ENCODE assay signal across 17 mouse cellular contexts in the genomic region with DNA sequence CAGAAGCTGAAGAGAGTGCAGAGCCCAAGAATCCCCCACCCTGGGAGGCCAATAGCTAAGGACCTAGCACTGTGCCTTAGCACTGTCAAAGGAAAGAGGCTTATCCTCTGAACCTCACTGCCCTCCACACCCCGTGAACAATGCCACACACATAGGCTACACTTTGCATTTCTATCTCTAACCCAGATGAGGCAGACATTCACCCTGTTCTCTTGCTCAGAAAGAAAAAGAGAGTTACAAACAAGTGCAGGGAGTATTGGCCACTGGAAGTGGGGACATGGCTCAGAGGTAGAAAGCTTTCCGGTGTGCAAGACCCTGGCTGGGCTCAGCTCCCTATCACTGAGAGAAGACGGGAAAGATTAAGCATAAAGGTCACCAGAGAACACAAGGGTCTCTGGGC. TPM values are rescaled to one million over a fixed set of nuclear protein-coding genes. Genes with fewer than 3 reads are reported as not detected.
DNase-seq lines count a peak whose midpoint lies in the region; ATAC-seq and TF ChIP-seq lines count a peak whose summit lies in the region.
"Had no signal": no experiment of that assay in that cellular context is flagged by ENCODE, and none has a peak within 500 bp of the region (broad histone marks: within the 10 kb centered on the region; RNA-seq: fewer than 3 reads in every experiment).

No protein-coding gene starts in this region.

- no peak for ATAC-seq in heart, embryonic 12.5 days (ENCODE audit: insufficient number of reproducible peaks, low FRiP score)
- ATAC-seq in liver, embryonic 12.5 days: no peak
- no peak for ATAC-seq in hindbrain, postnatal 0 days
- ATAC-seq: midbrain, embryonic 16.5 days; Patski had no signal

- H3K9me3 ChIP-seq in heart, embryonic 12.5 days (replicated peaks): no peaks in the 10 kb centered on the region
- peaks cover 4% of the 10 kb centered on the region for H3K9me3 ChIP-seq in CH12.LX (replicated peaks; ENCODE audit: low read length)
- H3K9me3 ChIP-seq in liver, embryonic 12.5 days (replicated peaks): no peaks in the 10 kb centered on the region
- no peaks in the 10 kb centered on the region for H3K9me3 ChIP-seq in hindbrain, postnatal 0 days (ENCODE audit: low read length)

- dilution Hi-C loops in CH12.LX (cut with MboI; ENCODE audit: extremely low pct_ligation_motif_present, extremely low pct_unique_long_range_greater_than_20kb, low sequenced_read_pairs): no loop called here

- TF ChIP-seq POLR2A in lung, adult 2 months (IDR thresholded peaks at IDR 0.05; ENCODE audit: borderline replicate concordance, extremely low read depth, low read depth, low read length): no peak
- 0 out of 2 replicates have a peak, but pooled peaks have one; percentile 22 for TF ChIP-seq POLR2A in CH12.LX (IDR thresholded peaks at IDR 0.05; ENCODE audit: low read depth, low read length)

- H3K4me1 ChIP-seq in heart, embryonic 12.5 days (replicated peaks): no peaks in the 10 kb centered on the region
- H3K4me1 ChIP-seq in lung, adult 2 months (ENCODE audit: control insufficient read depth, insufficient read depth, low read length): peaks cover 12% of the 10 kb centered on the region
- peaks cover 33 to 65% of the 10 kb centered on the region in 2 experiments for H3K4me1 ChIP-seq in CH12.LX (ENCODE audit: control insufficient read depth in 1 of 2, insufficient read depth in 2 of 2)
- H3K4me1 ChIP-seq in liver, embryonic 12.5 days: no peaks in the 10 kb centered on the region
- no peaks in the 10 kb centered on the region for H3K4me1 ChIP-seq in hindbrain, postnatal 0 days (ENCODE audit: insufficient read depth, low read length)

- in situ Hi-C loops in CH12.LX (cut with MboI; ENCODE audit: low pct_ligation_motif_present, low pct_unique_long_range_greater_than_20kb, low sequenced_read_pairs): no loop called here

- intact Hi-C loops in heart, postnatal 25 days (cut with DNase I): no loop called here

- no peak overlapping the region for H3K9ac ChIP-seq in heart, embryonic 12.5 days
- peak overlapping the region; percentile 94 for H3K9ac ChIP-seq in CH12.LX (ENCODE audit: insufficient read depth, low read depth)
- H3K9ac ChIP-seq in liver, embryonic 12.5 days: no peak overlapping the region
- no peak overlapping the region for H3K9ac ChIP-seq in hindbrain, postnatal 0 days (replicated peaks; ENCODE audit: low read length)
- H3K9ac ChIP-seq: liver, embryonic 14.5 days had no signal

- H3K27me3 ChIP-seq in heart, embryonic 12.5 days (replicated peaks): no peaks in the 10 kb centered on the region
- H3K27me3 ChIP-seq in CH12.LX (replicated peaks): no peaks in the 10 kb centered on the region
- H3K27me3 ChIP-seq in liver, embryonic 12.5 days (replicated peaks): no peaks in the 10 kb centered on the region
- H3K27me3 ChIP-seq in hindbrain, postnatal 0 days (ENCODE audit: insufficient read depth, low read length): no peaks in the 10 kb centered on the region
- H3K27me3 ChIP-seq: Patski had no signal

- H3K4me2 ChIP-seq in heart, embryonic 12.5 days: peak overlapping the region; percentile 47
- peak overlapping the region; percentile 79 for H3K4me2 ChIP-seq in CH12.LX (ENCODE audit: insufficient read depth, low read depth, poor library complexity, severe bottlenecking)
- H3K4me2 ChIP-seq in liver, embryonic 12.5 days: peak overlapping the region; percentile 14
- H3K4me2 ChIP-seq in hindbrain, postnatal 0 days (ENCODE audit: low read depth, low read length): no peak overlapping the region

- TF ChIP-seq CTCF in lung, adult 2 months (IDR thresholded peaks at IDR 0.05; ENCODE audit: insufficient read depth, low read length): no peak
- TF ChIP-seq CTCF in CH12.LX (conservative IDR thresholded peaks at IDR 0.05 in 1 of 2, IDR thresholded peaks at IDR 0.05 in 1 of 2; ENCODE audit: low read depth in 2 of 2, low read length in 2 of 2): no peak
- TF ChIP-seq CTCF in hindbrain, postnatal 0 days (IDR thresholded peaks at IDR 0.05; ENCODE audit: low read depth): no peak

- TF ChIP-seq RAD21 in CH12.LX (IDR thresholded peaks at IDR 0.05; ENCODE audit: low read depth, low read length): no peak

- DNase-seq in heart, postnatal 25 days (ENCODE audit: low spot score): no peak
- no peak for DNase-seq in lung, adult 2 months
- no peak for DNase-seq in lung, postnatal 10 days
- DNase-seq in CH12.LX (ENCODE audit: extremely low read depth): no peak
- no peak for DNase-seq in hindbrain, postnatal 0 days (ENCODE audit: low spot score)
- no peak for DNase-seq in layer of hippocampus, adult 8-10 months (ENCODE audit: low spot score in 2 of 2)
- DNase-seq: adrenal gland, postnatal 14 days; B cell, adult 2 months; cerebellum, adult 11-12 months; gastrocnemius, postnatal 10 days; right cerebral cortex, postnatal 4 days had no signal

- H3K4me3 ChIP-seq in heart, embryonic 12.5 days: peak overlapping the region; percentile 19
- peak overlapping the region; percentile 50 for H3K4me3 ChIP-seq in lung, adult 2 months (replicated peaks; ENCODE audit: extremely low read depth, low read depth, low read length)
- H3K4me3 ChIP-seq in CH12.LX (replicated peaks in 1 of 3; ENCODE audit: low read depth in 2 of 3, low read length in 2 of 3, poor library complexity in 1 of 3): peak overlapping the region; percentile 58 to 78 (median 73)
- H3K4me3 ChIP-seq in liver, embryonic 12.5 days: peak overlapping the region; percentile 14; the same call in 1 of the 2 replicates
- no peak overlapping the region for H3K4me3 ChIP-seq in hindbrain, postnatal 0 days (ENCODE audit: low read length)

- peaks cover 8% of the 10 kb centered on the region; the same call in 1 of the 2 replicates for H3K36me3 ChIP-seq in heart, embryonic 12.5 days
- peaks cover 36 to 51% of the 10 kb centered on the region in 2 experiments for H3K36me3 ChIP-seq in CH12.LX (replicated peaks in 1 of 2; ENCODE audit: control insufficient read depth in 1 of 2, insufficient read depth in 1 of 2, low read length in 1 of 2)
- H3K36me3 ChIP-seq in liver, embryonic 12.5 days: no peaks in the 10 kb centered on the region
- no peaks in the 10 kb centered on the region for H3K36me3 ChIP-seq in hindbrain, postnatal 0 days (ENCODE audit: insufficient read depth, low read length)

- peaks cover 49% of the 10 kb centered on the region for H3K79me2 ChIP-seq in CH12.LX (replicated peaks; ENCODE audit: control insufficient read depth, extremely low read depth, insufficient read depth, poor library complexity, severe bottlenecking)

- TF ChIP-seq EP300 in CH12.LX (IDR thresholded peaks at IDR 0.05; ENCODE audit: low read length): no peak

- peak overlapping the region; percentile 62 for H3K27ac ChIP-seq in heart, embryonic 12.5 days (ENCODE audit: poor library complexity, severe bottlenecking)
- H3K27ac ChIP-seq in CH12.LX (ENCODE audit: insufficient read depth, low read depth): peak overlapping the region; percentile 84
- no peak overlapping the region for H3K27ac ChIP-seq in liver, embryonic 12.5 days
- H3K27ac ChIP-seq in hindbrain, postnatal 0 days: no peak overlapping the region
- H3K27ac ChIP-seq: liver, embryonic 14.5 days had no signal

- 41% methylated on average over 3 of the region's 3 CpGs for WGBS in heart, embryonic 12.5 days
- 38% methylated on average over 3 of the region's 3 CpGs for WGBS in lung, adult 2 months
- 49% methylated on average over 3 of the region's 3 CpGs for WGBS in liver, embryonic 12.5 days (ENCODE audit: insufficient replicate concordance)
- 51% methylated on average over 3 of the region's 3 CpGs for WGBS in hindbrain, postnatal 0 days

RNA-seq across cellular contexts. Expression of gene Gimap6, which starts 1.9 kb away (rescaled TPM):
- polyA plus RNA-seq in heart, embryonic 12.5 days (2016; fragmentation: Nextera tagmentation; extraction: Ambion mirVana): 28.7 and 28.8 TPM in 2 replicates
- 10 to 100 TPM; 38.5 to 41.6 TPM for total RNA-seq in heart, postnatal 25 days (2021)
- polyA plus RNA-seq in lung, adult 2 months (2012; rRNA removed): 23.5 and 40.1 TPM in 2 replicates
- total RNA-seq in CH12.LX (2012; rRNA removed): 78.1 and 88.9 TPM in 2 replicates
- 128 and 158 TPM in 2 replicates for total RNA-seq in CH12.LX (2014; rRNA removed)
- polyA plus RNA-seq in CH12.LX (2012; ENCODE audit: insufficient read length, low read depth): 87.9 and 97.2 TPM in 2 replicates
- polyA plus RNA-seq in liver, embryonic 12.5 days (2016; fragmentation: Nextera tagmentation; extraction: Ambion mirVana): 11.7 and 12.7 TPM in 2 replicates
- 3.5 and 5.7 TPM in 2 replicates for total RNA-seq in hindbrain, postnatal 0 days (2014; rRNA removed)
- polyA plus RNA-seq in hindbrain, postnatal 0 days (2015; fragmentation: Nextera tagmentation; extraction: Ambion mirVana): 6.7 and 7.1 TPM in 2 replicates
- 1 to 10 TPM; 3.7 to 4.5 (median 4.2) TPM for total RNA-seq in layer of hippocampus, adult 8-10 months (2022)
- polyA plus RNA-seq: Patski had no signal

RNA-seq across cellular contexts. Expression of gene Gm28053, which starts 12.3 kb away (rescaled TPM):
- polyA plus RNA-seq in heart, embryonic 12.5 days (2016; fragmentation: Nextera tagmentation; extraction: Ambion mirVana): 2.4 and 3.6 TPM in 2 replicates
- 1 to 10 TPM; 1.8 to 5.3 TPM for total RNA-seq in heart, postnatal 25 days (2021)
- polyA plus RNA-seq in lung, adult 2 months (2012; rRNA removed): 1.8 TPM in 1 of 2 replicates, not detected in the other
- 10.0 and 12.0 TPM in 2 replicates for total RNA-seq in CH12.LX (2012; rRNA removed)
- total RNA-seq in CH12.LX (2014; rRNA removed): 8.0 and 8.8 TPM in 2 replicates
- 22.7 and 46.9 TPM in 2 replicates for polyA plus RNA-seq in CH12.LX (2012; ENCODE audit: insufficient read length, low read depth)
- 0.75 and 1.2 TPM in 2 replicates for polyA plus RNA-seq in liver, embryonic 12.5 days (2016; fragmentation: Nextera tagmentation; extraction: Ambion mirVana)
- not detected in 2 replicates for total RNA-seq in hindbrain, postnatal 0 days (2014; rRNA removed)
- polyA plus RNA-seq in hindbrain, postnatal 0 days (2015; fragmentation: Nextera tagmentation; extraction: Ambion mirVana): not detected in 2 replicates
- total RNA-seq in layer of hippocampus, adult 8-10 months (2022): 1 to 10 TPM in 2 of 4 experiments, not detected in 2; 1.5 to 3.0 TPM
- polyA plus RNA-seq: Patski had no signal

RNA-seq across cellular contexts. Expression of gene Gimap7, which starts 12.3 kb away (rescaled TPM):
- polyA plus RNA-seq in heart, embryonic 12.5 days (2016; fragmentation: Nextera tagmentation; extraction: Ambion mirVana): not detected in 2 replicates
- under 1 TPM in 1 of 2 experiments, not detected in 1; 0.39 TPM for total RNA-seq in heart, postnatal 25 days (2021)
- 0.72 and 1.2 TPM in 2 replicates for polyA plus RNA-seq in lung, adult 2 months (2012; rRNA removed)
- 14.5 and 16.3 TPM in 2 replicates for total RNA-seq in CH12.LX (2012; rRNA removed)
- total RNA-seq in CH12.LX (2014; rRNA removed): 4.2 and 4.3 TPM in 2 replicates
- polyA plus RNA-seq in CH12.LX (2012; ENCODE audit: insufficient read length, low read depth): 7.0 and 7.1 TPM in 2 replicates
- polyA plus RNA-seq in liver, embryonic 12.5 days (2016; fragmentation: Nextera tagmentation; extraction: Ambion mirVana): 0.10 and 0.18 TPM in 2 replicates
- total RNA-seq in hindbrain, postnatal 0 days (2014; rRNA removed): not detected in 2 replicates
- not detected in 2 replicates for polyA plus RNA-seq in hindbrain, postnatal 0 days (2015; fragmentation: Nextera tagmentation; extraction: Ambion mirVana)
- total RNA-seq in layer of hippocampus, adult 8-10 months (2022): not detected
- total RNA-seq: gastrocnemius, postnatal 10 days; left cerebral cortex, adult 8-10 months had no signal
- polyA plus RNA-seq: midbrain, embryonic 16.5 days; Patski had no signal

RNA-seq across cellular contexts. Expression of gene Gimap4, which starts 21.8 kb away (rescaled TPM):
- 9.9 and 10.7 TPM in 2 replicates for polyA plus RNA-seq in heart, embryonic 12.5 days (2016; fragmentation: Nextera tagmentation; extraction: Ambion mirVana)
- 10 to 100 TPM; 29.0 to 30.8 TPM for total RNA-seq in heart, postnatal 25 days (2021)
- polyA plus RNA-seq in lung, adult 2 months (2012; rRNA removed): 40.8 and 58.9 TPM in 2 replicates
- total RNA-seq in CH12.LX (2012; rRNA removed) (113 and 144 TPM in 2 replicates), CH12.LX (2014; rRNA removed) (264 and 316 TPM in 2 replicates)
- polyA plus RNA-seq in CH12.LX (2012; ENCODE audit: insufficient read length, low read depth): 203 and 274 TPM in 2 replicates
- polyA plus RNA-seq in liver, embryonic 12.5 days (2016; fragmentation: Nextera tagmentation; extraction: Ambion mirVana): 15.7 and 15.9 TPM in 2 replicates
- 0.78 and 1.6 TPM in 2 replicates for total RNA-seq in hindbrain, postnatal 0 days (2014; rRNA removed)
- 0.56 and 0.66 TPM in 2 replicates for polyA plus RNA-seq in hindbrain, postnatal 0 days (2015; fragmentation: Nextera tagmentation; extraction: Ambion mirVana)
- total RNA-seq in layer of hippocampus, adult 8-10 months (2022): under 1 TPM in 2 of 4 experiments, not detected in 2; 0.31 to 0.48 TPM

RNA-seq across cellular contexts. Expression of gene Gimap9, which starts 30.2 kb away (rescaled TPM):
- polyA plus RNA-seq in heart, embryonic 12.5 days (2016; fragmentation: Nextera tagmentation; extraction: Ambion mirVana): 8.7 and 9.4 TPM in 2 replicates
- 1 to 10 TPM; 3.1 to 4.9 TPM for total RNA-seq in heart, postnatal 25 days (2021)
- polyA plus RNA-seq in lung, adult 2 months (2012; rRNA removed): 2.8 and 5.2 TPM in 2 replicates
- 31.0 and 38.5 TPM in 2 replicates for total RNA-seq in CH12.LX (2012; rRNA removed)
- total RNA-seq in CH12.LX (2014; rRNA removed): 75.1 and 83.9 TPM in 2 replicates
- 43.4 and 46.1 TPM in 2 replicates for polyA plus RNA-seq in CH12.LX (2012; ENCODE audit: insufficient read length, low read depth)
- 11.4 and 12.9 TPM in 2 replicates for polyA plus RNA-seq in liver, embryonic 12.5 days (2016; fragmentation: Nextera tagmentation; extraction: Ambion mirVana)
- 2.1 and 2.4 TPM in 2 replicates for total RNA-seq in hindbrain, postnatal 0 days (2014; rRNA removed)
- 1.2 and 2.0 TPM in 2 replicates for polyA plus RNA-seq in hindbrain, postnatal 0 days (2015; fragmentation: Nextera tagmentation; extraction: Ambion mirVana)
- under 1 TPM; 0.35 to 0.54 (median 0.41) TPM for total RNA-seq in layer of hippocampus, adult 8-10 months (2022)

Comparison
In these comparisons a context has a peak if more than half of its experiments do, and no peak if none do; other contexts are left out.
1. H3K27ac ChIP-seq: peak in heart, embryonic 12.5 days (single experiment) and CH12.LX (single experiment); none in liver, embryonic 12.5 days (single experiment) and hindbrain, postnatal 0 days (single experiment).